ENCODE assay signal across 13 mouse cellular contexts in the genomic region with DNA sequence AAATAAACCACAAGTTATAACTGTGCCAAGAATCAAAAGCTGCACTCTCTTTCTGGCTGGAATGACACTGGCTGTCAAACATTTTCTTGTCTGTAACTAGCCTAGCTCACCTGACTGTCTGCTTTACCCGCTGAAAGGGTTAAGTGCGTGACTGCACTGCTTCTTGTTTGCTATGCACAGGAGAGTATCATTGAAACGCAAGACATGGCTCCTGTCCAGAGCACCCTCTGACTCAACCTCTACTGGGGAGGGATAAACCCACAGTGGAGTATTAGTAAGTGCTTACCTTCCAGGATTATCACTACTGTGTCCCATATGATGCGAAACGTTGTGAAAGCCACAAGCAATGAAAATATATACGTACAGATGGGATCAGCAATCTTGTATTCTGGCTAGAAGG. TPM values are rescaled to one million over a fixed set of nuclear protein-coding genes. Genes with fewer than 3 reads are reported as not detected.
"Had no signal": no experiment of that assay in that cellular context is flagged by ENCODE, and none has a peak within 500 bp of the region (broad histone marks: within the 10 kb centered on the region; RNA-seq: fewer than 3 reads in every experiment).

No protein-coding gene starts in this region.

- H3K27me3 ChIP-seq: neural tube, embryonic 12.5 days had no signal

- H3K4me2 ChIP-seq: liver, embryonic 11.5 days; neural tube, embryonic 12.5 days had no signal

- H3K27ac ChIP-seq: layer of hippocampus, adult 2 months; midbrain, embryonic 10.5 days; neural tube, embryonic 12.5 days had no signal

- H3K36me3 ChIP-seq: midbrain, embryonic 10.5 days; neural tube, embryonic 12.5 days had no signal

- H3K4me3 ChIP-seq: layer of hippocampus, adult 2 months; midbrain, embryonic 10.5 days; neural tube, embryonic 12.5 days had no signal

- H3K4me1 ChIP-seq: midbrain, embryonic 10.5 days; neural tube, embryonic 12.5 days had no signal

- DNase-seq: kidney, adult 11 months; kidney, postnatal 10 days; kidney, postnatal 4 days; left cerebral cortex, postnatal 4 days; midbrain, embryonic 14.5 days; thymus, postnatal 36 days had no signal

- H3K9ac ChIP-seq: neural tube, embryonic 12.5 days had no signal

RNA-seq across cellular contexts. Expression of a gene that starts 49.9 kb away (rescaled TPM):
- total RNA-seq: layer of hippocampus, postnatal 14 days; left cerebral cortex, adult 18-20 months; left cerebral cortex, postnatal 4 days had no signal
- polyA plus RNA-seq: kidney, embryonic 14.5 days; liver, embryonic 11.5 days had no signal
